Mouse (Mus musculus): Measurements from ENCODE around the gene Cdrt4. TPM values are rescaled to one million over a fixed set of nuclear protein-coding genes. Genes with fewer than 3 reads are reported as not detected.

Gene Cdrt4
- polyA plus RNA-seq, 1 experiment: not detected

DNA sequence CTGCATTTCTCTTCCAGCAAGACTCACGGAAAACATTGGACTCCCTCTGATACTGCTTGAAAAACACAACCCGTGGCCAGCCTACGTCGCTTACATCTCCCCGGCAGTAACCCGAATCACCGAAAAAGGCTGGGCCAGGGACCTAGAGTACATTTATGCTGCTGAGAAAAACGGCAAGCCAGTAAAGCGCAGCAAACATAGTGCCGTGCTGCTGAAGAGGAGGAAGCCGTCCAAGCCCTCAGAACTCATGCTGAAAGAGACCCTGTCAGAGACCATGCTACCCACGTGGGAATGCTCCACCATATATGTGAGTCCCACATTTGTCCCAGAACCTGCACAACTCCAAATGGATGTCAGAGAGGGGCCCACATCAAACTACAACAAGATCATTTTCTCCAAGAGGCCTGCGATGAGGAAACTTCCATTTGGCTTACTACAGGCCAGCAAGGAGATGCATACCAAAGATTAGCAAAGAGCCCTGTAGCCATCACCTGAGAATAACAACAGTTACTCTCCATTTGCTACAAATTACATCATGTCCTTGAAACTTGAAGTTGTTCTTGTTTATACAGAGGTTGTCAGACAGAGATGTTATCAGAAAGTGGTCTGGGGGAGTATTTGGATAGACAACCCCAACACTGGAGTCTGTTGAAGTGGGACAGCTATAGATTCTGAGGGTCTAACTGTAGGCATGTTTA lies 41.7 kb downstream of the Cdrt4 start:
- TF ChIP-seq POLR2A (IDR thresholded peaks at IDR 0.05; ENCODE audit: low read depth, low read length) (no peak), CTCF (IDR thresholded peaks at IDR 0.05; ENCODE audit: extremely low read depth, insufficient read depth, insufficient read length, insufficient replicate concordance) (no peak)
- H3K36me3 ChIP-seq (ENCODE audit: control insufficient read depth, insufficient read depth, low read length): no peaks in the 10 kb centered on the region
- H3K4me1 ChIP-seq (ENCODE audit: control insufficient read depth, insufficient read depth, insufficient read length): no peaks in the 10 kb centered on the region
- DNase-seq (ENCODE audit: low read depth in 1 of 2, low spot score in 2 of 2): no peak
- no peak overlapping the region for H3K27ac ChIP-seq (ENCODE audit: insufficient read depth, low read length)
- H3K27me3 ChIP-seq (ENCODE audit: control insufficient read depth, insufficient read depth, low read length): no peaks in the 10 kb centered on the region
- WGBS: 85% methylated on average over 13 of the region's 13 CpGs
- H3K4me3 ChIP-seq (ENCODE audit: extremely low read depth, insufficient read depth, insufficient read length): no peak overlapping the region

DNA sequence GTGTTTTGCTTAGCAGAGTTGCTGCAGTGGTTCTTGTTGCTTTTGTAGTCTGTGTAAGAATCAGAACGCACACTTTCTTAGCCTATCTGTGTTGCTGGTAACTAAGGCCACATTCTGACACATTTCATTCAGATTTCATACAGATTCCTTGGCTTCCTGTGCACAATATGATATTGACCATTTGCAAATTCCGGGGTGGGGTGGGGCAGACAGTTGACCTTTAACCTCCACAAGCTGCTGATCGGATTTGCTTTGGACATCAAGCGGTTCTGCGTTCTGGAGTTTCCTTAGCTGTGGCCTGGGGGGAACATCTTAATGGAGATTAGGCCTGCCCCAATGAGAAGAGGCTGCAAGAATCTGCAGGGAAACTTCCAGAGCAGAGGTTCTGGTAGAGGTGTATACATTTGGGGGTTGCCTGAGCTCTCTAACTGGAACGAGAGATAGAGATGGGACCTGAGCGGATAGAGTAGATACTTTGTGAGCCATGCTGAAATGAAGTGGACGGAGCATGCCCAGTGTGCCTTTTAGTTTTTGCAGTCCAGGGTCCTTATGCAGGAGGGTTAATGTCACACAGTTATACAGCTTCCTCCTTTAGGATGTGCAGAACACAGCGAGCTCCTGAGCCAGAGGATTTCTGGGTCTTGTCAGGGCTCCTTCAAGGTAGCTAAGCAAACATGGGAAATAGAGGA lies 44.2 kb downstream of the Cdrt4 start:
- WGBS: 88% methylated on average over 9 of the region's 9 CpGs
- Histone ChIP-seq H3K27ac (ENCODE audit: insufficient read depth, low read length) (no peak overlapping the region), H3K4me3 (ENCODE audit: extremely low read depth, insufficient read depth, insufficient read length) (no peak overlapping the region), H3K4me1 (ENCODE audit: control insufficient read depth, insufficient read depth, insufficient read length) (no peaks in the 10 kb centered on the region), H3K36me3 (ENCODE audit: control insufficient read depth, insufficient read depth, low read length) (no peaks in the 10 kb centered on the region), H3K27me3 (ENCODE audit: control insufficient read depth, insufficient read depth, low read length) (no peaks in the 10 kb centered on the region)
- no peak for TF ChIP-seq POLR2A (IDR thresholded peaks at IDR 0.05; ENCODE audit: low read depth, low read length)
- TF ChIP-seq CTCF (IDR thresholded peaks at IDR 0.05; ENCODE audit: extremely low read depth, insufficient read depth, insufficient read length, insufficient replicate concordance): no peak
- DNase-seq (ENCODE audit: low read depth in 1 of 2, low spot score in 2 of 2): no peak

DNA sequence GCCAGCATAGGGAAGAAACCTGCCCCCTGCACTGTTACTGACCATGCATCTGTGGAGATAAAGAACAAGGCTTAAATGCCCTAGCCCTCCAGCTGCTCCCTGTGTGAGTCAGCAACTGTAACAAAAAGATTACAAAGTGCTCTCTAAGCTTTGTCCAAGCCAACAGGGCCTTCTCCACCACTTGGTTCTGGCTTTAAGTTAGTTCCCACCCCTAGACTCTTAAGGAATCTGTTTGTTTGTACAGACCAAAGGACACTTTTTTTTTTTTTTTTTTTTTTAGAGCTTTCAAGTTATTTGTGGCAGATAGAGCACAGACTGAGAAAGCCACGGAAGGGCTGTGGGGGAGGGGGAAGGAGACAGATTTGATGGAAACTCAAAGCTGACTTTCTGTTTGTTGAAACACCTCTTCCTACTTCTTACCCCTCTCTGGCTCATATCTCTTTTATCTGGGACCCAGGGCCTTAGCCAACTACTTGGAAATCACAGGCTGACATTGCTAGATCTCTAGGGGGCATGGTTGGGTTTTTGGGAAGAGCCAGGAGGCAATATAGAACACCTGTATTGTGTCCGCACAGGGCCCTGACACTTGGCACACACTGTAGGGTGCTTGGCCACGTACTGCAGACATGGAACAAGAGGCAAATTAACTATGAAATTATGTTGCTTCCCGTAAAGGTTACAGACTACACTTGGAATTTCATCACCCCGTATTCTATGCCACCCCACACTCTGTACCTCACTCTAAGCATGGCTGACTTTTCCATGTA lies 44.9 kb downstream of the Cdrt4 start:
- TF ChIP-seq POLR2A (IDR thresholded peaks at IDR 0.05; ENCODE audit: low read depth, low read length): no peak
- TF ChIP-seq CTCF (IDR thresholded peaks at IDR 0.05; ENCODE audit: extremely low read depth, insufficient read depth, insufficient read length, insufficient replicate concordance): no peak
- H3K36me3 ChIP-seq (ENCODE audit: control insufficient read depth, insufficient read depth, low read length): no peaks in the 10 kb centered on the region
- WGBS: 76% methylated on average over 5 of the region's 5 CpGs
- H3K4me3 ChIP-seq (ENCODE audit: extremely low read depth, insufficient read depth, insufficient read length): no peak overlapping the region
- no peaks in the 10 kb centered on the region for H3K4me1 ChIP-seq (ENCODE audit: control insufficient read depth, insufficient read depth, insufficient read length)
- H3K27me3 ChIP-seq (ENCODE audit: control insufficient read depth, insufficient read depth, low read length): no peaks in the 10 kb centered on the region
- no peak overlapping the region for H3K27ac ChIP-seq (ENCODE audit: insufficient read depth, low read length)
- no peak for DNase-seq (ENCODE audit: low read depth in 1 of 2, low spot score in 2 of 2)

DNA sequence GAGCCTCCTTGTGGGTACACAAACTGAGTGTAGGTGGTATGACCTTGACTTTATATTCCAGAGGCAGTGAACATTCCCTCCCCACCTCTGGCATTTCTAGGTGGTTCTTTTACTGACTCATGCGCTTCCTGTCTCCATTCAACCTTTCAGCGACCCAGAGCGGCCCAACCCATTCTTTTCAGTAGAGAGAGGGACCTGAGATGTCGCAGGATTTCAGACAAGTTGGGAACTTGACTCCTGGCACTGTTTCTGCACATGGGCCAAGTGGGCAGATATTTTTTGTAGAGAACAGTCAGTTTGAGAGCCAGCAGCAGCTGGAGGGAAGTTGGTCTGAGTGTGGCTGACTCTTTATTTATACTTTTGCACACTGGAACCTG lies 45.5 kb downstream of the Cdrt4 start:
- no peak overlapping the region for H3K4me3 ChIP-seq (ENCODE audit: extremely low read depth, insufficient read depth, insufficient read length)
- H3K4me1 ChIP-seq (ENCODE audit: control insufficient read depth, insufficient read depth, insufficient read length): no peaks in the 10 kb centered on the region
- 76% methylated on average over 4 of the region's 4 CpGs for WGBS
- DNase-seq (ENCODE audit: low read depth in 1 of 2, low spot score in 2 of 2): no peak
- no peak overlapping the region for H3K27ac ChIP-seq (ENCODE audit: insufficient read depth, low read length)
- no peaks in the 10 kb centered on the region for H3K27me3 ChIP-seq (ENCODE audit: control insufficient read depth, insufficient read depth, low read length)
- H3K36me3 ChIP-seq (ENCODE audit: control insufficient read depth, insufficient read depth, low read length): no peaks in the 10 kb centered on the region
- TF ChIP-seq CTCF (IDR thresholded peaks at IDR 0.05; ENCODE audit: extremely low read depth, insufficient read depth, insufficient read length, insufficient replicate concordance): no peak
- no peak for TF ChIP-seq POLR2A (IDR thresholded peaks at IDR 0.05; ENCODE audit: low read depth, low read length)

DNA sequence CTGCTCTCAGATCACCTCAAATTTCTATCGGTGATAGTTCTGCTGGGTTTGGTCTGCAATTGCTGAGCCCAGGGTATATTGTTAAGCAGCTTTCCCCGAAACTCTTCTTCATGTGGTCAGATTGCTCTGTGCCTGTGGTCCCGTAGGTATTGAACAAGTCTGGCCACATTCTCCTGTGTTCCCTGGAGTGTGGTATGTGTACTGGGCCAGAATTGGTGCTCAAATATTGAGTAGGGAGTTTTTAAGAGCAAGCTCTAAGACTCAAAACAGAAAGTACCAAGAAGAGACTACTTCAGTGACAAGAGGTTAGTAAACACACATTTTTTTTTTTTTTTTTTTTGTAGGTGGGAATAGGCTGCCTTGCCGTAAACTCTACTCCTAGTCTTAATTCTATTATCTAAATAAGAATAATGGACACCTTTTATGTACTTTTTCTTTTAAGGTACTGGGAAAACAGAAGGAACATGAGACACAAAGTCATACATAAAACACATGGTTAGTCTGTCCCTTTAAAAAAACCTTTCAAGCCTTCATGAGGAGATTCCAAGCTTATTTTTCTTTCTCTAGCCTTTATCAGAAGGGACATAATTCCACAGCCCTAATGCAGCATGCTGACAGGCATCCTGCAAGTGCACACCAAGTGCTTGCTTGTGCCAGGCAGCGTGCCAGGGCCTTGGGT lies 46.2 kb downstream of the Cdrt4 start:
- H3K27me3 ChIP-seq (ENCODE audit: control insufficient read depth, insufficient read depth, low read length): no peaks in the 10 kb centered on the region
- DNase-seq (ENCODE audit: low read depth in 1 of 2, low spot score in 2 of 2): no peak
- H3K4me3 ChIP-seq (ENCODE audit: extremely low read depth, insufficient read depth, insufficient read length): no peak overlapping the region
- TF ChIP-seq POLR2A (IDR thresholded peaks at IDR 0.05; ENCODE audit: low read depth, low read length): no peak
- no peak for TF ChIP-seq CTCF (IDR thresholded peaks at IDR 0.05; ENCODE audit: extremely low read depth, insufficient read depth, insufficient read length, insufficient replicate concordance)
- no peaks in the 10 kb centered on the region for H3K4me1 ChIP-seq (ENCODE audit: control insufficient read depth, insufficient read depth, insufficient read length)
- no peak overlapping the region for H3K27ac ChIP-seq (ENCODE audit: insufficient read depth, low read length)
- WGBS: 85% methylated on average over 5 of the region's 5 CpGs
- no peaks in the 10 kb centered on the region for H3K36me3 ChIP-seq (ENCODE audit: control insufficient read depth, insufficient read depth, low read length)

DNA sequence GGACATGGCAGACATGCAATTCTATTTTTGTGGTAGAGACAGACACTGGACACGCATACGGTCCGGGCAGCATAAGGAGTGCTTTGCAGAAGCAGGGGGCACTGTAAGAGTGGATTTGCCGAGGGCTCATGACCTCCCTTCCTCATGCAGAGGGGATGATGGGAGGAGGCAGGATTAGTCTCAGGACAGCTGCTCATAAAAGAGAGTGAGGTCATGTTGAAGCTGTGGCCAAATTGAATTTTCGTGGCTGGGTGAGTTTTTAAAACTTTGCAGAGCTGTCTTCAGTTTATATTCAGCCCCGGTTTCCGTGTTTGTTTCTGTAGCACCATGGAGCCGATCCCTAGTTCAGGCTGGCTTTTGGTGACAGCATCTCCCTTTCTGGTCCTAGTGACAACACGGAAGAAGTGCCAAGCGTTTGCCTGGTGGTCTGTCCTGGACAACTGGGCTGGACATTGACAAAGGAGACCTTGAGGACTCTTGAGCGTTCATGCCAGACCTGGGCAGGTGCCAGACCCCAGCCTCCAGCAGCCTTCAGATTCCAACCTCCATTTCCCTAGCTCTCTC lies 46.8 kb downstream of the Cdrt4 start:
- no peak overlapping the region for H3K4me3 ChIP-seq (ENCODE audit: extremely low read depth, insufficient read depth, insufficient read length)
- DNase-seq (ENCODE audit: low read depth in 1 of 2, low spot score in 2 of 2): no peak

More for the DNA sequence above, 46.8 kb downstream of the Cdrt4 start:
- TF ChIP-seq CTCF (IDR thresholded peaks at IDR 0.05; ENCODE audit: extremely low read depth, insufficient read depth, insufficient read length, insufficient replicate concordance): no peak
- TF ChIP-seq POLR2A (IDR thresholded peaks at IDR 0.05; ENCODE audit: low read depth, low read length): no peak
- H3K36me3 ChIP-seq (ENCODE audit: control insufficient read depth, insufficient read depth, low read length): no peaks in the 10 kb centered on the region
- H3K27ac ChIP-seq (ENCODE audit: insufficient read depth, low read length): no peak overlapping the region
- 82% methylated on average over 11 of the region's 11 CpGs for WGBS
- no peaks in the 10 kb centered on the region for H3K27me3 ChIP-seq (ENCODE audit: control insufficient read depth, insufficient read depth, low read length)
- H3K4me1 ChIP-seq (ENCODE audit: control insufficient read depth, insufficient read depth, insufficient read length): no peaks in the 10 kb centered on the region
